Mouse (Mus musculus): Measurements from ENCODE around the gene Klhl22.

The Klhl22 gene

DNA sequence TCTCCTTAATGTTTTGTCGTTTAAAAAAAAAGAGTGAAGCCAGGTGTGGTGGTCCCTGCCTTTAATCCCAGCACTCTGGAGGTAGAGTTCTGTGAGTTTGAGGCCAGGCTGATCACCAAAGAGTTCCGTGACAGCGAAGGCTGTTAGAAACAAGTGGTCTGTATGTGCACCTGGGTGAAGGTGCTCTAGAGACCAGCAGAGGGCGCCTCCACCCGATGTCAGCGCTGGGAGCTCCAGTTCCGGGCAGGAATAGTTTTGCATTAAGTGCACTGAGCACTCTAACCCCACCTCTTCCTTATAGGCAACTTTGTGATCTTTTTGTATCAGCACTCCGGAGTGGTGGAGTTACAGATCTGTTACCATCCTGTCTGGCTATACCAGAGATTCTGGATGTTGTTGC is 1.2 kb downstream of the Klhl22 start:
- peak; percentile 75 for TF ChIP-seq CTCF (conservative IDR thresholded peaks at IDR 0.05; ENCODE audit: low read length)
- no peak for TF ChIP-seq NANOG (IDR thresholded peaks at IDR 0.05; ENCODE audit: borderline replicate concordance, low read length)
- TF ChIP-seq POU5F1 (IDR thresholded peaks at IDR 0.05; ENCODE audit: borderline replicate concordance, low read length) = no peak
- H3K4me3 ChIP-seq (replicated peaks; ENCODE audit: low read length) = peak overlapping the region; percentile 80
- peaks cover 39% of the 10 kb centered on the region for H3K36me3 ChIP-seq (ENCODE audit: insufficient read depth, low read length)
- H3K4me1 ChIP-seq (replicated peaks; ENCODE audit: low read depth, low read length) = peaks cover 38% of the 10 kb centered on the region
- H3K27me3 ChIP-seq (ENCODE audit: insufficient read depth, low read length) = peaks cover 34% of the 10 kb centered on the region
- peaks cover 12% of the 10 kb centered on the region for H3K9me3 ChIP-seq (ENCODE audit: low read length)

DNA sequence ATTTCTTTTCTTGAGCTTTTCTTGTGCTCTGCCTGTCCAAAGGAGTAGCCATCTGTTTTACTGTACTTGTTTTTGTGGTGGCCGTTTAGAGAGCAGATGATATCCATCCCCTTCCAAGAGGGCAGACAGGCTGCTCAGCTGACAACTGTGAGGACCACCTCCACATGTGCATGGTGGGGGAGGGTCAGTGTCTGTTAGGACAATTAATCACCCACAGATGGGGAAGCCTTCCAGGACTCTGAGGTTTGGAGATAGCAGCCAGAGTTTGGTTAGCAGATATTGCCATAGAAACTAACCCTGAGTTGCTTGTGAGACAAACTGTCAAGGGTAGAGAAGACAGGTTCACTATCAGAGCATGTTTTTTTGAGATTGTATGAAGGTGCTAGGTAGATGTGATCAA is 1.7 kb downstream of the Klhl22 start:
- peaks cover 8% of the 10 kb centered on the region for H3K9me3 ChIP-seq (ENCODE audit: low read length)
- TF ChIP-seq NANOG (IDR thresholded peaks at IDR 0.05; ENCODE audit: borderline replicate concordance, low read length) = no peak
- TF ChIP-seq CTCF (conservative IDR thresholded peaks at IDR 0.05; ENCODE audit: low read length) = no peak
- TF ChIP-seq POU5F1 (IDR thresholded peaks at IDR 0.05; ENCODE audit: borderline replicate concordance, low read length) = no peak
- H3K4me1 ChIP-seq (replicated peaks; ENCODE audit: low read depth, low read length) = peaks cover 38% of the 10 kb centered on the region
- peaks cover 33% of the 10 kb centered on the region for H3K27me3 ChIP-seq (ENCODE audit: insufficient read depth, low read length)
- H3K36me3 ChIP-seq (ENCODE audit: insufficient read depth, low read length) = peaks cover 43% of the 10 kb centered on the region
- H3K4me3 ChIP-seq (replicated peaks; ENCODE audit: low read length) = no peak overlapping the region

GRCm38 (mm10) chr16:17764108-17764511 is 4.7 kb downstream of the Klhl22 start:
- Histone ChIP-seq H3K27me3 (ENCODE audit: insufficient read depth, low read length) (peaks cover 8% of the 10 kb centered on the region), H3K4me3 (replicated peaks; ENCODE audit: low read length) (no peak overlapping the region), H3K36me3 (ENCODE audit: insufficient read depth, low read length) (peaks cover 70% of the 10 kb centered on the region), H3K9me3 (ENCODE audit: low read length) (no peaks in the 10 kb centered on the region), H3K4me1 (replicated peaks; ENCODE audit: low read depth, low read length) (peaks cover 20% of the 10 kb centered on the region)
- TF ChIP-seq NANOG (IDR thresholded peaks at IDR 0.05; ENCODE audit: borderline replicate concordance, low read length) = no peak
- no peak for TF ChIP-seq CTCF (conservative IDR thresholded peaks at IDR 0.05; ENCODE audit: low read length)
- no peak for TF ChIP-seq POU5F1 (IDR thresholded peaks at IDR 0.05; ENCODE audit: borderline replicate concordance, low read length)

DNA sequence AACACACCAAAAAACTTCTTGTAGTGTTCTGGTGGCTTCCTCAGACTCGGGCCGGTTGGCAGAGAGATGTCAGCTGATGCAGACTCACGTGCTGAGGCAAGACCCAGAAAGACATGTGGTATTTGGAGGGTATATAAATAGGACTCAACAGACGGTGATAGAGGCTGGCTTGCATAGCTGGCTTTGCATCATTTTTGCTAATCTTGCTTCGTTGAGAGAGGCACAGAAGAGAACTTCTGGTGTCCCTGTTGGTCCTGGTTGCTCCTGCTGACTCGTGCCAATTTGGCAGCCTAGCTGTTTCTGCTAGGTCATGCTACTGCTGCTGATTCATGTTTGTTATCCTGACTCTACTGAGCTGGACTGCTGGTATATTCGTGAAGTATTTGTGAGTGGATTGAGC is 9.4 kb downstream of the Klhl22 start:
- peaks cover 87% of the 10 kb centered on the region for H3K36me3 ChIP-seq (ENCODE audit: insufficient read depth, low read length)
- no peak overlapping the region for H3K4me3 ChIP-seq (replicated peaks; ENCODE audit: low read length)
- H3K4me1 ChIP-seq (replicated peaks; ENCODE audit: low read depth, low read length) = no peaks in the 10 kb centered on the region
- no peaks in the 10 kb centered on the region for H3K9me3 ChIP-seq (ENCODE audit: low read length)
- H3K27me3 ChIP-seq (ENCODE audit: insufficient read depth, low read length) = no peaks in the 10 kb centered on the region
- no peak for TF ChIP-seq POU5F1 (IDR thresholded peaks at IDR 0.05; ENCODE audit: borderline replicate concordance, low read length)

DNA sequence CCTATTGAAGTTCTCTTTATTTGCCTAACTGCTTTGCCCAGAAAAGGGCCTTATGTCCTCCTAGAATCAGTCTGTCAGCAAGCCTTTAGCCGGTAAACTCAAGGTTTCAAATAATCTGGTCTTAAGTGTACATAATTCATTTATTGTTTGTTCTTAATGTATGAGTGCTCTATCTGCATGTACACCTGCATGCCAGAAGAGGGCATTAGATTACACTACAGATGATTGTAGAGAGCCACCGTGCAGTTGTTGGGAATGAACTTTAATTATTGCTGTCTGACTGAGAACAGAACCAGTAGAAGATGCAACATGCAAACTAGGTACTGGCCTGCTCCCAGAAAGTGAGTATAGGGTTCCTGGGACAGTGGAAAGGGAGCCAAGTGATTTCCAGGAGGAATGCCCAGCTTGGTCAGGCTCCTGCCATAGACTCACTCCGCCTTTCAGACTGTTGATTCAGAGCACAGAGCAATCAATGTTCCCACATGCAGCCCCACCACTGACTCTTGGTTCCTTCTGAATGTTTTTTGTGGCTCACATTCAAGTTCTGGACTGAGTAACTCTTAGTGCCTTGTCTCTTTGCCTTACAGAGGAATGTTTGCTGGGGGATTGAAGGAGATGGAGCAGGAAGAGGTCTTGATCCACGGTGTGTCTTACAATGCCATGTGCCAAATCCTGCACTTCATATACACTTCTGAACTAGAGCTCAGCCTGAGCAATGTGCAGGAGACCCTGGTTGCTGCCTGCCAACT is 11.9 kb downstream of the Klhl22 start:
- Histone ChIP-seq H3K4me1 (replicated peaks; ENCODE audit: low read depth, low read length) (peaks cover 14% of the 10 kb centered on the region), H3K4me3 (replicated peaks; ENCODE audit: low read length) (no peak overlapping the region), H3K36me3 (ENCODE audit: insufficient read depth, low read length) (peaks cover 79% of the 10 kb centered on the region), H3K27me3 (ENCODE audit: insufficient read depth, low read length) (no peaks in the 10 kb centered on the region), H3K9me3 (ENCODE audit: low read length) (no peaks in the 10 kb centered on the region)
- TF ChIP-seq CTCF (conservative IDR thresholded peaks at IDR 0.05; ENCODE audit: low read length) = peak; percentile 24
- no peak for TF ChIP-seq NANOG (IDR thresholded peaks at IDR 0.05; ENCODE audit: borderline replicate concordance, low read length)
- TF ChIP-seq POU5F1 (IDR thresholded peaks at IDR 0.05; ENCODE audit: borderline replicate concordance, low read length) = no peak

DNA sequence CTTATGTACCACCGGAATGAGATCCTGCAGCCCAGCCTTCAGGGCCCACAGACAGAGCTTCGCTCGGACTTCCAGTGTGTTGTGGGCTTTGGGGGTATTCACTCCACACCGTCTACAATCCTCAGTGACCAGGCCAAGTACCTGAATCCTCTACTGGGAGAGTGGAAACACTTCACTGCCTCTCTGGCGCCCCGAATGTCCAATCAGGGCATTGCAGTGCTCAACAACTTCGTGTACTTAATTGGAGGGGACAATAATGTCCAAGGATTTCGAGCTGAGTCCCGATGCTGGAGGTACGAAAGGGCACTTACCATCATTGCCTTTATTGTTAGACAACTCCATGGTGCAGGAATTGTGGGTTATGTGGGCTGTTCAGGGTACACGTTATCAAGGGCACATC is 17.4 kb downstream of the Klhl22 start:
- no peaks in the 10 kb centered on the region for H3K27me3 ChIP-seq (ENCODE audit: insufficient read depth, low read length)
- H3K9me3 ChIP-seq (ENCODE audit: low read length) = no peaks in the 10 kb centered on the region
- peaks cover 18% of the 10 kb centered on the region for H3K4me1 ChIP-seq (replicated peaks; ENCODE audit: low read depth, low read length)
- H3K4me3 ChIP-seq (replicated peaks; ENCODE audit: low read length) = no peak overlapping the region
- H3K36me3 ChIP-seq (ENCODE audit: insufficient read depth, low read length) = peaks cover 78% of the 10 kb centered on the region
- TF ChIP-seq CTCF (conservative IDR thresholded peaks at IDR 0.05; ENCODE audit: low read length) = peak; percentile 95
- TF ChIP-seq NANOG (IDR thresholded peaks at IDR 0.05; ENCODE audit: borderline replicate concordance, low read length) = no peak

DNA sequence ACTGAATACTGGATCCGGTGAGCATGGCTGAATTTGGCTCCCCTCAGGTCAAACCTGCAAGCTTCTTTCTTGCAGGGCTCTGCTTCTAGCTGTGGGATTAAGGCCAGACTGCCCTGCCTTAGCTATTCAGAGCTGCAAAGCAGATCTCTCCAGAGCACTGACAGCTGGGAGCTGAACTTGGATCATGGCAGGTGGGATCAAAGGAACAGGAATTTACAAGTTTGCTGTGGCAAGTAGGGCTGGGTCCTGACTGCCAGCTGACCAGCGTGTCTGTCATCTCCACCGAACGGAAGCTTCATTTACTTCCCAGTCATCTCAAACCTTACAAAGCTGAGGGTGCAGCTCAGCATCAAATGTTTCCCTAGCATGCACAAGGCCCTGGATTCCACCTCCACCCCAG is 18.8 kb downstream of the Klhl22 start:
- Histone ChIP-seq H3K4me3 (replicated peaks; ENCODE audit: low read length) (no peak overlapping the region), H3K27me3 (ENCODE audit: insufficient read depth, low read length) (no peaks in the 10 kb centered on the region), H3K4me1 (replicated peaks; ENCODE audit: low read depth, low read length) (peaks cover 18% of the 10 kb centered on the region), H3K9me3 (ENCODE audit: low read length) (no peaks in the 10 kb centered on the region), H3K36me3 (ENCODE audit: insufficient read depth, low read length) (peaks cover 75% of the 10 kb centered on the region)
- no peak for TF ChIP-seq POU5F1 (IDR thresholded peaks at IDR 0.05; ENCODE audit: borderline replicate concordance, low read length)
- TF ChIP-seq NANOG (IDR thresholded peaks at IDR 0.05; ENCODE audit: borderline replicate concordance, low read length) = no peak
- TF ChIP-seq CTCF (conservative IDR thresholded peaks at IDR 0.05; ENCODE audit: low read length) = no peak

GRCm38 (mm10) chr16:17779692-17780091 is 20.3 kb downstream of the Klhl22 start:
- Histone ChIP-seq H3K4me3 (replicated peaks; ENCODE audit: low read length) (no peak overlapping the region), H3K9me3 (ENCODE audit: low read length) (no peaks in the 10 kb centered on the region), H3K4me1 (replicated peaks; ENCODE audit: low read depth, low read length) (peaks cover 17% of the 10 kb centered on the region), H3K36me3 (ENCODE audit: insufficient read depth, low read length) (peaks cover 80% of the 10 kb centered on the region), H3K27me3 (ENCODE audit: insufficient read depth, low read length) (no peaks in the 10 kb centered on the region)
- TF ChIP-seq POU5F1 (IDR thresholded peaks at IDR 0.05; ENCODE audit: borderline replicate concordance, low read length) (no peak), NANOG (IDR thresholded peaks at IDR 0.05; ENCODE audit: borderline replicate concordance, low read length) (no peak), CTCF (conservative IDR thresholded peaks at IDR 0.05; ENCODE audit: low read length) (no peak)

DNA sequence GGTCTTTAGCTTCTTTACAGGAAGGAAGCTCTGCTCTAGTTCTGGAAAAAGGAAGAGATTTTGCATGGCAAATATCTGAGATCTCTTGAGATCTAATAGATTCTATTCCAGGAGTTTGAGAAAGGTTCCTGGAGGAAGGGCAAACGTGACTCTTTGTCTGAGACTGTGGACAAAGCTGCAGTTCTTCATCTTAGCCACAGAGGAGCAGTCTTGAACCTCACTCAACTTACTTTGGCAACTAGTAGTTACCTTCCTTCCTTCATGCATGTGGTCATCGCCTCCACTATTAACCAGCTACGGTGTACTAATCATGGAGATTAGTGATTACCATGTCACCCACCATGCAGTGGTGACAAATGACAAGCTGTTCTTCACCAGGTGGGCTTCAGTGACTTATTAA is 25.9 kb downstream of the Klhl22 start:
- TF ChIP-seq NANOG (IDR thresholded peaks at IDR 0.05; ENCODE audit: borderline replicate concordance, low read length) (no peak), POU5F1 (IDR thresholded peaks at IDR 0.05; ENCODE audit: borderline replicate concordance, low read length) (no peak), CTCF (conservative IDR thresholded peaks at IDR 0.05; ENCODE audit: low read length) (no peak)

More for the DNA sequence above, 25.9 kb downstream of the Klhl22 start:
- Histone ChIP-seq H3K27me3 (ENCODE audit: insufficient read depth, low read length) (no peaks in the 10 kb centered on the region), H3K4me3 (replicated peaks; ENCODE audit: low read length) (no peak overlapping the region), H3K36me3 (ENCODE audit: insufficient read depth, low read length) (peaks cover 80% of the 10 kb centered on the region), H3K9me3 (ENCODE audit: low read length) (no peaks in the 10 kb centered on the region), H3K4me1 (replicated peaks; ENCODE audit: low read depth, low read length) (no peaks in the 10 kb centered on the region)
